Mouse (Mus musculus) right cerebral cortex, postnatal 10 days (tissue): Measurements from ENCODE around the gene Pgf.
A peak's percentile ranks its signal among the peaks of the same experiment; 100 is the strongest.

ENCODE experiments used
- DNase-seq, 2 experiments: peaks; one replicate each; pipeline ENCODE4 v3.0.0; 2021; ENCODE audit warnings: low spot score in 2 of 2

Gene Pgf

GRCm38 (mm10) chr12:85158801-85159200, 18.8 kb downstream of the Pgf start:
- no peak for DNase-seq

- no peak for DNase-seq
These were observed 19.7 kb downstream of the Pgf start for GRCm38 (mm10) chr12:85157797-85158460.

GRCm38 (mm10) chr12:85156324-85156723, 21.3 kb downstream of the Pgf start:
- no peak for DNase-seq

- DNase-seq = no peak
These were observed 24.6 kb downstream of the Pgf start for GRCm38 (mm10) chr12:85153011-85153410.

- peak; percentile 87 to 89 for DNase-seq
These were observed 26.4 kb downstream of the Pgf start, which contains the start of gene Rps6kl1 for GRCm38 (mm10) chr12:85151002-85151774. Gene Rps6kl1, minus strand, starts transcription at chr12:85151264.

- no peak for DNase-seq
These were observed 27.1 kb downstream of the Pgf start for GRCm38 (mm10) chr12:85150321-85151001.

- DNase-seq = peak in 1 of 2 experiments; percentile 22
These were observed 30.7 kb downstream of the Pgf start for GRCm38 (mm10) chr12:85146881-85147280.

- peak in 1 of 2 experiments; percentile 22 for DNase-seq
These were observed 31.2 kb downstream of the Pgf start for GRCm38 (mm10) chr12:85146355-85146754.

- peak in 1 of 2 experiments; percentile 32 for DNase-seq
These were observed 32.0 kb downstream of the Pgf start for GRCm38 (mm10) chr12:85145630-85146029.

- DNase-seq = peak in 1 of 2 experiments; percentile 17
These were observed 32.8 kb downstream of the Pgf start for GRCm38 (mm10) chr12:85144821-85145220.

- peak in 1 of 2 experiments; percentile 18 for DNase-seq
These were observed 33.3 kb downstream of the Pgf start for GRCm38 (mm10) chr12:85144276-85144675.

GRCm38 (mm10) chr12:85142803-85143202, 34.8 kb downstream of the Pgf start:
- DNase-seq = peak; percentile 84 to 87

- peak in 1 of 2 experiments; percentile 13 for DNase-seq
These were observed 36.5 kb downstream of the Pgf start for GRCm38 (mm10) chr12:85141096-85141495.

GRCm38 (mm10) chr12:85140036-85140701, 37.4 kb downstream of the Pgf start:
- DNase-seq = peak in 1 of 2 experiments; percentile 23

- peak in 1 of 2 experiments; percentile 21 for DNase-seq
These were observed 41.0 kb downstream of the Pgf start for GRCm38 (mm10) chr12:85136627-85137026.

- peak in 1 of 2 experiments; percentile 32 for DNase-seq
These were observed 41.8 kb downstream of the Pgf start for GRCm38 (mm10) chr12:85135513-85136470.

- DNase-seq = peak in 1 of 2 experiments; percentile 17
These were observed 43.4 kb downstream of the Pgf start for GRCm38 (mm10) chr12:85134043-85134794.

- peak in 1 of 2 experiments; percentile 20 for DNase-seq
These were observed 46.2 kb downstream of the Pgf start for GRCm38 (mm10) chr12:85131361-85131760.

- DNase-seq = peak in 1 of 2 experiments; percentile 16
These were observed 48.1 kb downstream of the Pgf start for GRCm38 (mm10) chr12:85129426-85129978.
